Mouse (Mus musculus): ENCODE data around the gene Slc17a7. TPM values are rescaled to one million over a fixed set of nuclear protein-coding genes. Genes with fewer than 3 reads are reported as not detected.
"Not testable (repeated sequence)": the region's sequence is repeated elsewhere in the genome, so short reads cannot be mapped to it uniquely, and the experiment has no call there.

Slc17a7 gene
- 1,000 to 10,000 TPM; 1,001 to 1,087 (median 1,026) TPM for total RNA-seq (2022)

DNA sequence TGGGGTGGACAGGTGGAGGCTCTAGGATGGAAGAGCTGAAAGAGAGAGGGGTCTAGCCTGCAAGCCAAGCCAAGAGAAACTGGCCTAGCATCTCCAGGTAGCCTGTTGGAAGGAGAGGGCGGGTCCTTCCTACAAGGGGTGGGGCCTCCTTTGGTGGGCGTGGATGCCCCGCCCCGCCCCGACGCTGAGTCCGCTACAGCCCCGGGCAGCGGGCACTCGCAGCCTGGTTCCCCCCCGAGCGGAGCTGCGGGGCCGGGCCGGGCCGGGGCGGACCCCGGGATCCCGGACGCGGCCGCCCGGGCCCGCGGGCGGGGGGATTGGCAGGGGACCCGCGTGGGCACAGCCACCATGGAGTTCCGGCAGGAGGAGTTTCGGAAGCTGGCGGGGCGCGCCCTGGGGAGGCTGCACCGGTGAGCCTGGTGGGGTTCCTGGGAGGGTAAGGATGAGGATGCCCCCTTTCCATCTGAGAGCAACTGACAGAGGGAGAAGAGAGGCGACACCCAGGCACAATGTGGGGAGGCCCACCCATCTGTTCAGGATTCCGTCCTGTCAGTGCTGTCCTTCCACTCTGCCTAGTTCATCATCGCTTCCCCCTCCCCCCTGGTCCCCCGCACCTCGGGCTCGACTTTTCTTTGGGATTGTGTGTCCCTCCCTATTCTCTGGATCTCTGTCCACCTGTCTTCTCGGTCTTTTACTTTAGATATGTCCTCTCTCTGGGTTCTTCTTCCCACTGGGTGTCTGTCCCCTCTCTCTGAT is at the start of gene Slc17a7:
Gene Slc17a7 (plus strand): TSS at position 215 of the 756 bp plus-strand sequence.
- peak in 1 of 2 experiments; percentile 51 for DNase-seq (ENCODE audit: low spot score in 2 of 2)

DNA sequence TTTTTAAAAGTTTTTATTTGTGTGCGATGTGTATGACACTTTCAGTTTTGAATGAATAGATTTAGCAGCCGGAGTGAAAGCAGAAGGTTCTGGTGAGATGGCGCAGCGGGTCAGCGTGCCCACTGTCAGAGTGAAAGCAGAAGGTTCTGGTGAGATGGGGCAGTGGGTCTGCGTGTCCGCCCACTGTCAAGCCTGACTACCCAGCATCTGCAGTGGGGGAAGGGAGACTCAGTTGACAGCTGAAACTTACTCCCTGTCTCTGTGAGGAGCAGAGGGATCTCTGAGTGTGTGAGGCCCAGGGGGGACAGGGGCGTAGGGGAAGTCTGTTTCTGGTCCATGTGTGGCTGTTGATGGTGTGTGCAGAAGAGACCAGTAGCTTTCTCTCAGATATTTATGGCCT is 46.2 kb upstream of the Slc17a7 start:
- DNase-seq (ENCODE audit: low spot score in 2 of 2) = no peak

DNA sequence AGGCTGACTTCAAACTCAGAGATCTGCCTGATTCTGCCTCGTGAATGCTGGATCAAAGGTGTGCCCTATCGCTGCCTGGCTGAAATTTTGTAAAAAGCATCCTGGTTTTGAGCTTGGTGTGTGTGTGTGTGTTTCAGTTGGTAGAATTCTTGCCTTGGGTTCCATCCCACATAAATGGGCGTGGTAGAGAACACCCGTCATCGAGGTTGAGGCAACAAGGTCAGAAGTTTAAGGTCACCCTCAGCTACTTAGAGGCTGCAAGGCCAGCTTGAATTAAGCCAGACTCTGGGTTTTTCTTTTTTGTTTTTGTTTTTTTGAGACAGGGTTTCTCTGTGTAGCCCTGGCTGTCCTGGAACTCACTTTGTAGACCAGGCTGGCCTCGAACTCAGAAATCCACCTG is 45.4 kb upstream of the Slc17a7 start:
- no peak for DNase-seq (ENCODE audit: low spot score in 2 of 2)

DNA sequence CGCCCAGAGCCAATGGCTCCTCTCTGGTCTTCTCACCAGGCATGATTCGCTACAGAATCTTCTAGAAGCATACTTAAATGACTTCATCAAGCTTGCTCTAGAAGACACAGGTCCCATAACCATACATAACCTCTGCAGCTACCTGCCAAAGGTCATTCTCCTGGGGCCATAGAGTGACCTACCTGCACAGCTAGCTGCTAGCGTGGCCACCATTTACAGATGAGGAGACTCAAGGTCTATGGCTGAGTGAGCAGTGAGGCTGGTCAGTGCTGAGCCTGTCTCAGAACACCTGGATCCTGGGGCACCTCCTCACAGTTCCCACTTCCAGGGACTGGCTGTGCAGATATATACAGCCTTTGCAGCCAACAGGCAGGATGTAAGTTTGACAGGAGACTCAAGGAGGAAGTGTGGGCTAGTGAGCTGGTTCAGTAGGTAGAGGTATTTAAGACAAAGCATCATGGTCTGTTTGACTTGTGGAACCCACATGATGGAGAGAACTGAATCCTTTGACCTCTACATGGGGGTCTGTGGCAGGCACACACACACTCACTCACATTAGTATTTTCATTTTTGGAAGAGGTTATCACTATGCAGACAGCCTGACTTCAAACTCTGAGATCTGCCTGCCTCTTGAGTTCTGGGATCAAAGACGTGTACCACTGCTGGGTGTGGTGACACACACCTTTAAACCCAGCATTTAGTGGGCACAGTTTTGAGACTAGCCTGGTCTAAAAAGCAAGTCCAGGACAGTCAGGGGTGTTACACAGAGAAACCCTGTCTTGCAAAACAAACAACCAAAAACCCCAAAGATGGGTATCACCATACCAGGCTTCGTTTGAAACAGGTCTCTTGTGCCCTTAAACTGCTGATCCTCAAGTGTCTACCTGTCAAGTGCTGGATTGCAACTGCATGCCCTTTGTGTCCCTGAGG is 43.7 kb upstream of the Slc17a7 start:
- DNase-seq (ENCODE audit: low spot score in 2 of 2) = no peak

DNA sequence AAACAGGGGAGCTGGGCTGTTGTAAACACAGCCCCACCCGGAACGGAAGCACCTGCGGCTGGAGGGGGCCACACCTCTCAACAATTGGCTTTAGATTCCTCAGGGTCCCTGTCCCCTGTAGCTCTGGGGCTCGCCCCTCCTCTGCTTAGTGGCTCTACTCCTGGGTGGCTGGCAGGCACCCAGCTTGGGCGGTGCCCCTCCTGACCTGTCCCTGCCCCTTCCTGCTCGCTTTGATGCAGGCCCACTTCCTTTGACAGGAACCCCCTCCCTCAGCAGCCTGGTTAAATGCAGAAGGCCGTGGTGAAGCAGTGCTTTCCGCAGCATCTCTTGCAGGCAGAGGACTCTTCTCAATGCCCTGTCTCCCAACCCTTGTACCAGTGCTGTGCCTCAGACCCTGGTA is 42.3 kb upstream of the Slc17a7 start:
- no peak for DNase-seq (ENCODE audit: low spot score in 2 of 2)

DNA sequence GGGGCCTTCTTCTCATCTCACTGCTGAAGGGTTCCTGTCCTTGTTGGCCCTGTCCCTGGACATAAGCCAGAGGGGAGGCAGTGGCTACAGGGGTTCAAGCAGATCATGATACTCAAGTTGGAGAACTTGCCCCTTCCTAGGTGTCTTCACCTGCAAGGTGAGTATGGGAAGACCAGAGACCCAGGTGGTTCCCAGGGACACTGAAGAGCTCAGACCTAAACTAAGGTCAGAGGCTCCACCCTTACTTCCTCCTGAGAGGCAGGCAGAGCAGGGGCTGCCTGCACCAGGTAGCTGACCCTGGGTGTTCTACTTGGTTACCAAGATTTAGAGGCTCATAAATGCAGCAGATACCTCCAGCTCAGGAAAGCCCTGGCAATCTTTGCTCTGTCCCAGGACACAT is 41.8 kb upstream of the Slc17a7 start:
- no peak for DNase-seq (ENCODE audit: low spot score in 2 of 2)

DNA sequence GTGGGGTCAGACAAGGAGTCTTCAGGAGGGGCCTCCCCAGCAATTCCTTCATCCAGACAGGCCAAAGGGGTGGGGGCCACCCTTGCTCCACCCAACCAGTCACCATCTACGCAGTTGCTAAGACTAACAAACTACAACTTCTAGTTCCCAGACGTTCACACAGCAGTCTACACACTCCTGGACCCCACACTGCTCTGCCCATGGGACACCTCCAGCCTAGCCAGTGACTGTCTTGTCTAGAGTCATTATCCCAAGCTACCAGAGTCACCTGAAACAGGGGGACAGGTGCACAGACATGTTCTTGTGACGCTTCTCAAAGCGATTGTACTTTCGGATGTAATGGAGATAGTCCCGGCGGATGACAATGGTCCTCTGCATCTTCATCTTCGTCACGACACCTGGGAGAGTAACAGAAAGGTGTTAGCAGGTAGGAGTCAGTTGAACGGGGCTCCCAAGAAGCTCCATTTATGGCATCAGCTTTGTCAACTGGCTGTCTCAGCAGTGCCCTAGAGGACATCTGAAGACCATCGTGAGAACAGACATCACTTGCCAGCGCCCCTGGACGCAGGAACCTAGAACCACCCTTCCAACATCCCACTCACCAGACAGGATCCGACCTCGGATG is 41.1 kb upstream of the Slc17a7 start:
- no peak for DNase-seq (ENCODE audit: low spot score in 2 of 2)

DNA sequence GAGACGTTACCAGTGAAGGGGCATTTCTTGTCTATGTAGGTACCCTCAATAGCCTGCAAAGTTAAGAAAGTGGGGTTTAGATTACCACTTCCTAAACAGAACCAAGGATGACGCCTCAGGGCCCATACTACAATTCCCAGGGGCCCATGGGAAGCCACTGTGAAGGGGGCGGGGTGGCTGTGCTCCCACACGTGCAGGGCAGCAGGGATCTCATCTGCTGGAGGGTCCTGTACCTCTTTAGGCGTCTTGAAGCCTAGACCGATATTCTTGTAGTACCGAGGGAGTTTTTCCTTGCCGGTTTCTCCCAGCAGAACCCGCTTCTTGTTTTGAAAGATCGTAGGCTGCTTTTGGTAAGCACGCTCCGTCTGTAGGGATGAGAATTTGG is 40.6 kb upstream of the Slc17a7 start:
- DNase-seq (ENCODE audit: low spot score in 2 of 2) = no peak

DNA sequence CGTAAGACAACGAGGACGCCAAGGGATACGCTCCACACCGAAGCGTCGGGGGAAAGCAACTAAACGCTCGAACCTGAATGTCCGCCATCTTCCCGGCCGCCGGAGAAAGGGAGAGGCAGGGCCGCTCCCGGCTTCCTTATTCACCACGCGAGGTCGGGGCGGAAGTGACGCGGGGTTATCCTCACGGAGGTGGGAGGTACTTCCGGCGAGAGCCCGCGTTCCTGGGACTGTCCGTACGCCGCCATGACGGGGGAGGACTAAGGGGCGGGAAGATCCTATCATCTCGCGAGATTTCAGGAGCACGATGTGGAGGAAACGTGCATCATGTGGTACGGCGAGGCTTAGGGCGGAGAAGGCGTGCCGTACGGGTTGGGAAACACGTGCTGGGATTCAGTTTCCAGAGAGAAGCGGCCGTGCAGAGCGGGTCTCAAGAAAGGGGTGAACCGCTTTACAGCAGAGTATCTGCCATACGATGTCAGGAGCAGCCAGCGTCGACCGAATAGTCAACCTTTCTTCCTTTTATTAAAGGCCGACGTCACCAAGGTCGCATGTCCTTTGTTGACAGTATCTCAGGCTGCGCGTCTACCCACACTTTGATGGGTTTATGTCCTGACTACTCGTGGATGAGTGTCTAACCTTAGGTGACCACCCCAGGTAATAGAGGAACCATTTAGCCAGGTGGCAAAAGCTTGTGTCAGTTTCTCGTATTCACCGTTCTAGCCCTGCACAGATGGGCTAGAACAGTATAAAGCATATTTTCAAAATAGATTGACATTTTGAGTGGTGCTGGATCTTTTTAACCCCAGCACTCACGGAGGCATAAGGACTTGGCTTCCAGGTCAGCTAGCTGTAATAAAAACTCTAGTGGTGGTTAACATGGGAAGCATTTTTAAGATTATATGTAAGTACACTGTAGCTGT is 39.3 kb upstream of the Slc17a7 start, which contains the start of gene Rps11:
Gene Rps11 (minus strand): TSS at position 216 of the 920 bp plus-strand sequence.
- peak; percentile 96 to 98 for DNase-seq (ENCODE audit: low spot score in 2 of 2)

DNA sequence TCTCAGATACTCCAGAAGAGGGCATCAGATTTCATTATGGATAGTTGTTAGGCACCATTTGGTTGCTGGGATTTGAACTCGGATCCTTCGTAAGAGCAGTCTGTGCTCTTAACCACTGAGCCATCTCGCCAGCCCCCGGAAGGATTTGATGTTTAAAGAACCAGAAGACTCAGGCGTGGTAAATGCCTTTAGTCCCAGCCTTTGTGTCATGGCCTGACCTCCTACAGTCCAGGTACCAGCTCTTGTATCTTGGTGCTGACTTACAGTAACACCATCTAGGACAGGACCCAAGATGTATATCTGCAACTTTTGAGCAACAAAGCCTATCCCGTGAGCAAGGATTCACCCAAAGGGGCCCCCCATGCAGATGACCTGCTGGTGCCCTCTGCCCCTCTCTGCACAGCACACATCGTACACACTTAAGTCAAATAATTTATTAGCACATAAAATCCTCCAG is 38.6 kb upstream of the Slc17a7 start:
- no peak for DNase-seq (ENCODE audit: low spot score in 2 of 2)

DNA sequence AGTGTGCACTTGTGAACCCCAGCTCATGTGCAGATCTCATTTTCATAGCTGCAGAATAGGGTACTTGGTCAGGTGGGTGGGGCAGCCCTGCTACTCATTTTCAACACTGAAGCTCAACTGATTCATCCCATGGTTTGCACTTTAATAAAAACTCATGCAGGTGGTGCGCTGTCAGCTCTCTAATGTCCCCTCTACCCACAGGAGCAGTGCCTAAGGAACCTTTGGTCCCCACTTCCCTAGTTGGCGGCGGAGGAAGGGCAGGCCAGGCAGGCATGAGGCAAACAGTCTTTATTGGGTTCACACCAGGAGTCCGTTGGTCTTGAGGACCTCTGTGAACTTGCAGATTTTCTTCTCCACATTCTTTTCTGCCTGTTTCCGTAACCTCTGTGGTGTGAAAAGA is 38.1 kb upstream of the Slc17a7 start:
- not testable (repeated sequence) for DNase-seq (ENCODE audit: low spot score in 2 of 2)

DNA sequence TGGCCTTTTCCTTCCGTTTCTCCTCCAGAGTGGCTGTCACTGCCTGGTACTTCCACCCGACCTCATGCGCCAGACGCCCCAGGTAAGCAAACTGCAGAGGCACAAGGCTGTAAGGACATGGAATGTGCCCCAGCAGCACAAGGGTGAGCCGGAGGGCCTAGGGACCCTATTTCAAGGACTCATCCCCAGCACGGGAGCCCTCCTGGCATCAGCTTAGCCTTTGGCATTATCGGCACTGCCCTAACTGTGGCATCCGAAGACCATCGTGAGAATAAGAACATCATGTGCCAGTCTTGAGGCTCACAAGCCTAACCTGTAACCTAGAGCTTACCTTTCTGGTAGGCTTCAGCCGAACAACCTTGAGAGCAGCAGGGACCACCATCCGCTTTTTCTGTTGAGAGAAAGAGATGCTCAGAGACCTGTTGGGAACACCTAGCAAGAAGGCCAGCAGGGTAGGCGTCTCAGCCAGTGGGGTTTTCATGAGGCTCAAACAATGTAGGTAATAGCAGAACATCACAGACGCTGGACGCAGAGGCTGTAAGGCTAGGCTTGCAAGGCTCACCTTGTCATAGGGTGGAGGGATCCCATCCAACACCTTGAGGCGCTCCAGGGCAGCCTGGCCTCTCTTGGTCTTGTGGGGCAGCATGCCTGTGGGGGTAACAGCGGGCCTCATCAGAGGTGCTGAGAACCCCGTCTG is 37.5 kb upstream of the Slc17a7 start:
- no peak for DNase-seq (ENCODE audit: low spot score in 2 of 2)

DNA sequence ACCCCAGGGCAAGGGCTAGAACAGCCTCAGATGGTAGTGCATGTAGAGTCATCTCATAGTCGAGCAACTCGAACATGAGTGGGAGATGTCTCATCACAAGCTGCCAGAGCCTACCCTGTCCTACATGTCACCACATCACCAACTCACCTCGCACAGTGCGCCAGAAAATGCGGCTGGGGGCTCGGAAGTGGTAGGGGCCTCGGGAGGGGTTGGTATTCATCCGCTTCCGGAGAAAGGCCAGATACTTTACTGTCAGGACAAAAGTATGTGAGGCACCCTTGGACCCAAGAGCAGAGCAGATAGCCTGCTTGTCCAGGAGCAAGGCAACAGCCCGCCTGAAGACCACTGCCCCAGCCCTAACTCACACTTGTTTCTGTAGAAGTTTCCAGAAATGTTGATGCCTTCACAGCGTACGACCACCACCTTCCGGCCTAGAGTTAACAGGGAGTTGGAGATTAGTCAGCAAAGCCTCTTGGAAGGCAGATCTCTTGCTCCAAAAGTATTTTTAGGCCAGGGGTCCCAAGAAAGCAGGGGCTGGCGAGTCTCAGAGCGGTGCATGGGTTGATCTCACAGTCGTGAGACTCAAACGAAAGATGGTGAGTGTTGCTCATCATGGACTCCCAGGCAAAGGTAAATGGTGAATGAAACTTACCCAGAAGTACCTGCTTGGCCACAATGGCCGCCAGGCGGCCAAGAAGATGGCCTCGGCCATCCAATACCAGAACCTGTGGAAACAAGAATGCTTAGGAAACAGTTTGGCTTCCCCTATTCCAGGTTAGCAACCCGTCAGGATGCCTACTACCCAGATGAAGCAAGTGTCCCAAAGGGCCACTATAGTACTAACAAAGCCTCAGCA is 36.7 kb upstream of the Slc17a7 start:
- DNase-seq (ENCODE audit: low spot score in 2 of 2) = no peak

DNA sequence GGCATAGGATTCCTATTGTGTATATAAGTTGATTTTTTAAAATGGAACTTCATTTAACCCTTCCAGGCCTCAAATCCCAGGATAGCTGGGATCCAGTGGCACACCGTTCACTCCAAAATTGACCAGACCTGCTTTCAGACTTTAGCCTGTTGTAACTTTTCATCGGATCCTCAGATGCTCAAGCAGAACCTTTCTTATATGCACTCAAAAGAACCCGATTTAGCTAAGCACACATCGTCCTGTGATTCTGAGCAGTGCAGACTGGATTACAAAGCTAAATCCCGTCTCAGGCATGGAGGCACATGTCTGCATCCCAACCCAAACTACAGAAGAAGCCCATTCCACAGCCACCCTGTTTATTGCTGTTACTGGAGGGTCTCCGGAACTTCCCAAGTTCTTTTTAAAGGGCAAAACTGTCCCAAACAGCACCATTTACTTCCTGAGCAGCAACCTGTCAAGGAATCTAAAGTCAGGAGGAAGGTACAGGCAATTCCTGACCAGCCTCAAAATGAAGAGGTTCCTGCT is 36.0 kb upstream of the Slc17a7 start:
- no peak for DNase-seq (ENCODE audit: low spot score in 2 of 2)

DNA sequence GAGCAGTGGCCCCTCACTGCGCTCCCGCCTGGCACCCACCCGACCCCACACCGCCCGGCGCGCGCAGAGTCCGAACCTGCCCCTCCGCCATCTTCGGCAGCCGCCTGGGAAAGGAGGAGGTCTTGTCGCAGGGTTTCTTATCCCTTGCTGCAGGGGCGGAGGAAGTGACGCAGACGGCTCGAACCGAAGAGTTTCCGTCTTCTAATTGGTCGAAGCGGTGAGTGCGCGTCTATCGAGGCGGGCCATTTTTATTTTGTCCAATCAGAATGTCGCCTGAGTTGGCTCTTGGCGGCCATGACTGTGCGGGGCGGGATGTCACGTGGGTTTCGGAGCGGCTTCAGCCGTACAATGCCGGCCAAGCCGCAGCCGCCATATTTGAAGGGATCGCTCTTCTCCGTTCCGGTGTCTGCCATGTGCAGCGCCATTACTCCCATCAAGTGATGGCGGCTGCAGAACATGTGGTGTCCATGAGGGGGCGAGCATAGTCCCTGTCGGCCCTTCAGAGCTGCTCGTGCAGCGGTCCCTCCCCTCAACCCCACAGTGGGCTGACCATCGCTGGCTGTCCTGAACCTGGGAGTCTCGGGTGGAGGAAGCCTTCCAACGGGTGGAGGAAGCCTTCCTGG is 35.0 kb upstream of the Slc17a7 start, which contains the start of gene Rpl13a:
Gene Rpl13a (minus strand): TSS at position 138 of the 623 bp plus-strand sequence.
- DNase-seq (ENCODE audit: low spot score in 2 of 2) = peak; percentile 96 to 99

DNA sequence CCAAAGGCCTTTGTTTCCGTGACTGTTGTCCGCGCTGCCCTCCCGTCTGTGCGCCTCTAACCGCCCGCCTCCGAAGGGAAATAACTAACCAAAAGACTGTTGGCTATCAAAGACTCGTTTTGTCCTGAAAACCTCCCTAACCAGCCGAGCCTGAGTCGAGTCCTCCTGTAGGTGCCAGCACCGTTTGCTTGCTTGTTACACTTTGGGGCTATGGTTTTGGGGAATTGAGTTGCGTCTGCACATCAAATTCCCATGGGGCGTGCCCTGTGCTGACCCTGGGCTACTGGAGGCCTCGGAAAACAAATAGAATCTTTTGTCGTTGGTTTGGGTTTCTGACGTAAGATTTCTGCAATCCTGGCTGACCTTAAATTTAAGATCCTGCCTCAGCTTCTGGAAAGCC is 34.4 kb upstream of the Slc17a7 start:
- DNase-seq (ENCODE audit: low spot score in 2 of 2) = no peak

DNA sequence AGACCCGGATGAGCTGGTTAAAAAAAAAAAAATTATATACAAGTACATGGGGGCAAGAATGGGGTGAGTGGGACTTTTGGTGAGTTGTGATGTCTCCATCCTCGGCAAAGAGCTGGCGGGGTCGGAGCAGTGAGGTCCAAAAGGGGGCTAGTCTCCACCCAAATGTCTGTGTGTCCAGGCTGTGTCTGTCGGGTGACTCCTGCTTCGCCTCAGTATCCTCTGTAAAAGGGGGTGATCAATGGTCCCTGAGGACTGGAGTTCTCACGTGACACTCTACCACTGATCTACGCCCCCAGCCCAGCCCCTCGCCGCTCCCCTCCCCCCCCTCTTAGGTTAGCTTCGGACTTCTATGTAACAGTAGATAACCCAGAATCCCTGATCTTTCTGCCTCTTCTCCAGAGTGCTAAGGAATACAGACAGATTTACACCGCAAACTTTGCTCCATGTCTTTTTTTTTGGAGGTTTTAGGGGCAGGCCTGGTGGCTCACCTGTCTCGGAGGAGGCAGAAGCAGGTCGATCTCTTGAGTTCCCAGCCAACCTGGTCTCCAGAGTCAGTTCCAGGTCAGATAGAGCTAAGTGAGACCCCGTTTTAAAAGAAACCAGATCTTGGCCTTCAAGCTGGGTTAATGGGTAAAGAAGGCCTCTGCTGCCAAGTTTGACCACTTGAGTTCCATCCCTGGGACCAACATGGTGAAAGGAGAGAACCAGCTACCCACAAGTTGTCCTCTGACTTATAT is 33.8 kb upstream of the Slc17a7 start:
- no peak for DNase-seq (ENCODE audit: low spot score in 2 of 2)

DNA sequence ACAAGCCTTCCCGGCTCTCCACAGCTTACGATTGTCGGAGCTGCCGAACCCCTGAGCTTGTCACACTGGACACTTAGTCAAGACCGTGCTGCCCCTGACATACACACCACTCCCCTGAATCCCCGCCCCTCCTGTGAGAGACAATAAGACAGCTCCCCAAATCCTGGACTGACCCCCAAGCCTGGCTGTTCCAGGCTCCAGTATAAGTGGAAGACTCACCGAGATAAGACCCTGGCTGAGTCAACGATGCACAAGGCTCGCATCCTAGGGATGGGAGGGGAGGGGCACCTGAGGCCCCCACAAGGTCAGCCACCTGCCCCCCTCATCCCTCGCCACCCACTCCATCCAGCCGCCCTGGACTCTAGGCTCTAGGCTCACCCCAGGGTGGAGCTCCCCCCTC is 31.9 kb upstream of the Slc17a7 start:
- no peak for DNase-seq (ENCODE audit: low spot score in 2 of 2)
